Mouse (Mus musculus) thymus, postnatal 25 days (tissue): ENCODE measurements at regions not wholly inside any gene's neighbourhood (a gene's known extent, or its start where the extent isn't known, plus 50 kb on each side); places are given as distances from the start of the nearest gene placed in this dataset.

ENCODE experiments used
- DNase-seq: peaks from one replicate; pipeline ENCODE4 v3.0.0; 2022

- no peak for DNase-seq
Measured at GRCm38 (mm10) chr9:85520941-85521340, 193.8 kb upstream of the Tent5a start.

GRCm38 (mm10) chr9:85499006-85499405 is 171.9 kb upstream of the Tent5a start:
- no peak for DNase-seq

- DNase-seq: no peak
Measured at GRCm38 (mm10) chr9:85497348-85497747, 170.2 kb upstream of the Tent5a start.

GRCm38 (mm10) chr9:85496506-85497239 is 169.5 kb upstream of the Tent5a start:
- no peak for DNase-seq

- DNase-seq: no peak
Measured at GRCm38 (mm10) chr9:85495056-85495455, 167.9 kb upstream of the Tent5a start.

- DNase-seq: no peak
Measured at GRCm38 (mm10) chr9:85493760-85494159, 166.6 kb upstream of the Tent5a start.

GRCm38 (mm10) chr9:85490367-85490766 is 163.2 kb upstream of the Tent5a start:
- DNase-seq: no peak

- DNase-seq: no peak
Measured at GRCm38 (mm10) chr9:85487915-85488314, 160.8 kb upstream of the Tent5a start.

GRCm38 (mm10) chr9:85487052-85487668 is 160.0 kb upstream of the Tent5a start:
- no peak for DNase-seq

- DNase-seq: no peak
Measured at GRCm38 (mm10) chr9:85485749-85486148, 158.6 kb upstream of the Tent5a start.

- DNase-seq: no peak
Measured at GRCm38 (mm10) chr9:85483248-85483647, 156.1 kb upstream of the Tent5a start.

- DNase-seq: no peak
Measured at GRCm38 (mm10) chr9:85480566-85480965, 153.4 kb upstream of the Tent5a start.

GRCm38 (mm10) chr9:85475214-85475613 is 148.1 kb upstream of the Tent5a start:
- DNase-seq: no peak

GRCm38 (mm10) chr9:85470264-85470821 is 143.2 kb upstream of the Tent5a start:
- DNase-seq: no peak

GRCm38 (mm10) chr9:85469288-85469687 is 142.1 kb upstream of the Tent5a start:
- DNase-seq: no peak

- no peak for DNase-seq
Measured at GRCm38 (mm10) chr9:85466671-85467070, 139.5 kb upstream of the Tent5a start.

GRCm38 (mm10) chr9:85459062-85459805 is 132.1 kb upstream of the Tent5a start:
- no peak for DNase-seq

- DNase-seq: no peak
Measured at GRCm38 (mm10) chr9:85458356-85458755, 131.2 kb upstream of the Tent5a start.

- DNase-seq: no peak
Measured at GRCm38 (mm10) chr9:85457400-85457799, 130.3 kb upstream of the Tent5a start.

GRCm38 (mm10) chr9:85455382-85455781 is 128.2 kb upstream of the Tent5a start:
- no peak for DNase-seq

- no peak for DNase-seq
Measured at GRCm38 (mm10) chr9:85452196-85452857, 125.2 kb upstream of the Tent5a start.

GRCm38 (mm10) chr9:85451349-85451748 is 124.2 kb upstream of the Tent5a start:
- no peak for DNase-seq

GRCm38 (mm10) chr9:85450877-85451276 is 123.7 kb upstream of the Tent5a start:
- no peak for DNase-seq
